Mouse (Mus musculus) heart, embryonic 11.5 days (tissue): ENCODE measurements around the gene Myo7a. TPM values are rescaled to one million over a fixed set of nuclear protein-coding genes. Genes with fewer than 3 reads are reported as not detected.

Experiments
- ATAC-seq: fragments of 200-750 bp; cut with Nextera tagmentation; replicated peaks from 2 replicates; pipeline ENCODE4 v1.8.0; 2017; ENCODE audit warnings: moderate library complexity; ENCODE audit not compliant: insufficient number of reproducible peaks, low FRiP score, low TSS enrichment
- H3K27ac ChIP-seq: fragments of 300-500 bp; sonication (generic); 2 replicates; pipeline ENCODE4 v1.5.1; 2014; ENCODE audit warnings: mild to moderate bottlenecking, low read depth, low read length
- H3K27me3 ChIP-seq: fragments of 300-500 bp; sonication (generic); 2 replicates; pipeline ENCODE4 v1.6.1; 2014; ENCODE audit warnings: mild to moderate bottlenecking, low read length, mixed read lengths; ENCODE audit not compliant: control insufficient read depth, insufficient read depth
- H3K36me3 ChIP-seq: fragments of 300-500 bp; sonication (generic); 2 replicates; pipeline ENCODE4 v1.6.1; 2014; ENCODE audit warnings: mild to moderate bottlenecking, low read length, moderate library complexity, mixed read lengths; ENCODE audit not compliant: control insufficient read depth, insufficient read depth
- H3K4me1 ChIP-seq: fragments of 300-500 bp; sonication (generic); 2 replicates; pipeline ENCODE4 v1.6.1; 2014; ENCODE audit warnings: low read length; ENCODE audit not compliant: control insufficient read depth, insufficient read depth
- H3K4me2 ChIP-seq: fragments of 300-500 bp; sonication (generic); 2 replicates; pipeline ENCODE4 v1.6.1; 2014; ENCODE audit warnings: mild to moderate bottlenecking, moderate library complexity
- H3K4me3 ChIP-seq: fragments of 300-500 bp; sonication (generic); 2 replicates; pipeline ENCODE4 v1.5.1; 2014; ENCODE audit warnings: low read depth, low read length
- H3K9ac ChIP-seq: fragments of 300-500 bp; sonication (generic); 2 replicates; pipeline ENCODE4 v1.6.1; 2014; ENCODE audit warnings: mild to moderate bottlenecking, low read depth, low read length, moderate library complexity
- H3K9me3 ChIP-seq: fragments of 300-500 bp; sonication (generic); replicated peaks from 2 replicates; pipeline ENCODE4 v1.6.1; 2016; ENCODE audit warnings: low read length; ENCODE audit not compliant: control insufficient read depth
- WGBS: fragments of 180-500 bp; shearing (Covaris S2); extraction: QIAGEN DNeasy Blood & Tissue Kit; methylation state at CpG from one replicate; pipeline ENCODE4 v1.1.7; 2014; ENCODE audit not compliant: insufficient replicate concordance; 5-methylcytosine and 5-hydroxymethylcytosine counted together
- polyA plus RNA-seq: library from polyadenylated mRNA; unstranded; fragments of >200 nt; fragmentation: Nextera tagmentation; extraction: Ambion mirVana; gene quantifications from 2 replicates; pipeline ENCODE4 v1.2.1, GENCODE M21; 2014

Myo7a gene
- polyA plus RNA-seq, 1 experiment from 2014 or later = 8.4 TPM

DNA sequence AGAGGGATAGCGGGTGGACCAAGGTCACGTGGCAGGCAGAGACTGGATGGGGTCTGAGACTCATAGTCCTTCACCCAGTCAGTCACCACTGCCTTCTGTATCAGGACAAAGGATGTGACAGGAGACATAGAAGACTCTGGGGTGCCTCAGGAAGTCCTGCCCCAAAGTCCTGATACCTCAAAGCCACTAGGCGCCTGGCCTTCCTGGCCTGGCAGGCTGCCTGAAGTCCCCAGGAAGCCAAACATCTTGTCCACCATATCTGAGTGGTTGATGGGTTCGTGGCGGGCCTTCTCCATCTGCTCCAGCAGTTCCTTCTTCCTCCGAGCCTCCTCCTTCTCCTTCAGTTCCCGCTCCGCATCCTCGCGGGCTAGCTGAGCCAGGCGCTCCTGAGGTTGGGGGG lies 41.9 kb downstream of the Myo7a start:
- H3K9me3 ChIP-seq = no peaks in the 10 kb centered on the region
- no peak for ATAC-seq
- no peak overlapping the region for H3K4me2 ChIP-seq
- no peak overlapping the region for H3K27ac ChIP-seq
- H3K4me3 ChIP-seq = no peak overlapping the region
- WGBS = 69% methylated on average over 11 of the region's 11 CpGs
- no peaks in the 10 kb centered on the region for H3K36me3 ChIP-seq
- no peaks in the 10 kb centered on the region for H3K27me3 ChIP-seq
- no peaks in the 10 kb centered on the region for H3K4me1 ChIP-seq
- no peak overlapping the region; the same call in 1 of the 2 replicates for H3K9ac ChIP-seq

GRCm38 (mm10) chr7:98071620-98072019 lies 47.7 kb downstream of the Myo7a start:
- WGBS = 25% methylated on average over 5 of the region's 5 CpGs
- no peaks in the 10 kb centered on the region for H3K36me3 ChIP-seq
- H3K4me1 ChIP-seq = no peaks in the 10 kb centered on the region
- no peak overlapping the region for H3K4me3 ChIP-seq
- no peaks in the 10 kb centered on the region for H3K27me3 ChIP-seq
- H3K9me3 ChIP-seq = no peaks in the 10 kb centered on the region
- no peak; the same call in 1 of the 2 replicates for ATAC-seq
- no peak overlapping the region for H3K4me2 ChIP-seq
- H3K9ac ChIP-seq = no peak overlapping the region
- no peak overlapping the region for H3K27ac ChIP-seq

DNA sequence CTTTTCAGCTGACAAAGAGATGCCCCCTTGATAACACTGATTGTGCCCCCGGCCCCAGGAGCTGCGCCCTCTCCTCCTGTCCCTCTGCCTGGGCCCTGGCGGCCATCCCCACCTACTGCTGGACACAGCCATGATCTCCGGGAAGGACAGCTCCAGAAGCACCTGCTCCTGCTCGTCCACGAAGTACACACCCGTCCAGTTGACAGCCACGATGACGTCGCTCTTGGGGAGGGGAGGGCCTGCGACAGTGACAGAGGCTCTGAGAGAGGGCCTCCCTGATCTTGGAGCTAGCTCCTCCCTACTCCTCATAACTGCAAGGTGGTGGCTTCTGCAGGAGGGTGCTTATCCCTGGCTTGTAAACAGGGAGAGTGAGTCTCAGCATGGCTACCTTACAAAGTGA lies 53.1 kb downstream of the Myo7a start:
- WGBS = 75% methylated on average over 11 of the region's 11 CpGs
- no peak for ATAC-seq

GRCm38 (mm10) chr7:98054942-98055341 lies 64.4 kb downstream of the Myo7a start:
- Histone ChIP-seq H3K4me2 (no peak overlapping the region), H3K27ac (no peak overlapping the region), H3K4me3 (no peak overlapping the region), H3K9ac (no peak overlapping the region), H3K9me3 (no peaks in the 10 kb centered on the region), H3K27me3 (no peaks in the 10 kb centered on the region), H3K36me3 (no peaks in the 10 kb centered on the region), H3K4me1 (no peaks in the 10 kb centered on the region)
- no peak for ATAC-seq
- 89% methylated on average over 8 of the region's 8 CpGs for WGBS

More for the DNA sequence above, 53.1 kb downstream of the Myo7a start:
- Histone ChIP-seq H3K4me3 (no peak overlapping the region), H3K9me3 (no peaks in the 10 kb centered on the region), H3K4me1 (no peaks in the 10 kb centered on the region), H3K4me2 (no peak overlapping the region), H3K27me3 (no peaks in the 10 kb centered on the region), H3K27ac (no peak overlapping the region), H3K9ac (no peak overlapping the region), H3K36me3 (no peaks in the 10 kb centered on the region)

DNA sequence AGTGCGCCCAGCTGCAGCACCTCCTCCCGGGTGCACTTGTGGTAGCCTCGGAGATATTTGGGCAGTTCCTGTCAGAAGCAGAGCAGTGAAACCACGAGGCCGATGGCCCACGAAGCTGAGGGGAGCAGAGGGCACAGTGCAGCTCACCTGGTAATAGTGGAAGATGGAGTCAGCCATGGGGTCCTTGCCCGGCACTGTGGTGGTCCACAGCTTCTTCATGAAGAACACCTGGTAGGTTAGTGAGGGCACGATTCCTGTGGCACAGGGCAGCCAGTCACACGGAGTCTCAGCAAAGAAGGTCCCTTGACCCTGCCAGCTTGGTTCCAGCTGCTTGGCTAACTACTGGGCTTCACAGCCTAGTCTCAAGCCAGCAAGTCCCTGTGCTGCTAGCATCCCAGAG lies 64.9 kb downstream of the Myo7a start:
- H3K4me3 ChIP-seq = no peak overlapping the region
- no peak for ATAC-seq
- no peak overlapping the region for H3K27ac ChIP-seq
- H3K27me3 ChIP-seq = no peaks in the 10 kb centered on the region
- H3K9me3 ChIP-seq = no peaks in the 10 kb centered on the region
- 79% methylated on average over 9 of the region's 9 CpGs for WGBS
- no peak overlapping the region for H3K9ac ChIP-seq
- H3K36me3 ChIP-seq = no peaks in the 10 kb centered on the region
- H3K4me2 ChIP-seq = no peak overlapping the region
- H3K4me1 ChIP-seq = no peaks in the 10 kb centered on the region

DNA sequence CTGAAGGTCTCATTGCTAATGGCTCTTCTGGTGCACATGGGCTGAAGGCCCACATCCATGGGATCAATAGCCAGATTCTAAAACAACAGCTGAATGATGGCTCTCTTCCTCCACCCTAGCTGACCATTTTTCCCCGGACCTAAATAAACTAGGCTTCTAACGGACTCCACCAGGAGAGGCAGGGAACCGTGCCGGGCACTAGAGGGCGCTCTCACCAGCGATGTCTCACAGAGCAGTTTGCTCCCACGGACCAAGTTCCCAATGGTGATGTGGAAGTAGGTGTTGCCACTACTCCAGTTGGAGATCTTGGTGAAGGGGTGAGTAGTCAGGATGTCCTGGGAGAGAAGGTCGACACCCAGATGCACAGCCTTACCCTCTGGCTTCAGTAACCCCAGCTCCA lies 67.3 kb downstream of the Myo7a start:
- H3K9ac ChIP-seq = no peak overlapping the region
- no peaks in the 10 kb centered on the region for H3K27me3 ChIP-seq
- no peak overlapping the region for H3K27ac ChIP-seq

GRCm38 (mm10) chr7:98048101-98048824 lies 71.1 kb downstream of the Myo7a start:
- H3K36me3 ChIP-seq = no peaks in the 10 kb centered on the region
- no peaks in the 10 kb centered on the region for H3K9me3 ChIP-seq
- H3K4me1 ChIP-seq = no peaks in the 10 kb centered on the region
- ATAC-seq = no peak
- no peak overlapping the region for H3K27ac ChIP-seq
- H3K4me3 ChIP-seq = no peak overlapping the region
- H3K4me2 ChIP-seq = no peak overlapping the region
- H3K27me3 ChIP-seq = no peaks in the 10 kb centered on the region
- 66% methylated on average over 9 of the region's 9 CpGs for WGBS
- H3K9ac ChIP-seq = no peak overlapping the region

More for the DNA sequence above, 67.3 kb downstream of the Myo7a start:
- H3K36me3 ChIP-seq = no peaks in the 10 kb centered on the region
- H3K4me2 ChIP-seq = no peak overlapping the region
- no peaks in the 10 kb centered on the region for H3K4me1 ChIP-seq
- no peak overlapping the region for H3K4me3 ChIP-seq
- 20% methylated on average over 8 of the region's 8 CpGs for WGBS
- H3K9me3 ChIP-seq = no peaks in the 10 kb centered on the region
- ATAC-seq = no peak

DNA sequence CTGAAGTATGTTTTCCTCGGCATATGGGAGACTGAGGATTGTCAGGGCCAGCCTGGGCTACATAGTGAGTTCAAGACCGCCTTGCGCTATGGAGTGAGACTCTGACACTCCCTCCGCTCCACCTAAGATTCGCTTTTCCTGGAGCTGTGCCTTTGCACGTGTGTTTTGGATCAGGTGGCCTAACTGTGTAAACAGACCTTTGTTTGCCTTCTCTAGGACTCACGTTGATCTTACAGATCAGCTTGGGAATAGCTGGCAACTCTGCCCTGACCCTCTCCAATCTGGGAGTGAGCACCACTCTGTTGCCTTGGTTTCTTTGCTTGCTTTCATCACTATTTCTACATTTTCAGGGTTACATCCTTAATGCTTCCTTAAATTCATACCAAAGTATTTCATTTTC lies 116.7 kb downstream of the Myo7a start:
- H3K4me3 ChIP-seq = no peak overlapping the region
- no peaks in the 10 kb centered on the region for H3K27me3 ChIP-seq
- H3K9ac ChIP-seq = no peak overlapping the region
- H3K4me1 ChIP-seq = no peaks in the 10 kb centered on the region
- ATAC-seq = no peak
- no peaks in the 10 kb centered on the region for H3K36me3 ChIP-seq
- 79% methylated on average over 7 of the region's 7 CpGs for WGBS
- H3K27ac ChIP-seq = no peak overlapping the region
- no peak overlapping the region for H3K4me2 ChIP-seq
- H3K9me3 ChIP-seq = no peaks in the 10 kb centered on the region
